Mouse (Mus musculus): ENCODE data around the gene Lrp2. TPM values are rescaled to one million over a fixed set of nuclear protein-coding genes. Genes with fewer than 3 reads are reported as not detected.

Lrp2 gene
- polyA plus RNA-seq, 1 experiment from 2014 or later: 0.22 TPM

DNA sequence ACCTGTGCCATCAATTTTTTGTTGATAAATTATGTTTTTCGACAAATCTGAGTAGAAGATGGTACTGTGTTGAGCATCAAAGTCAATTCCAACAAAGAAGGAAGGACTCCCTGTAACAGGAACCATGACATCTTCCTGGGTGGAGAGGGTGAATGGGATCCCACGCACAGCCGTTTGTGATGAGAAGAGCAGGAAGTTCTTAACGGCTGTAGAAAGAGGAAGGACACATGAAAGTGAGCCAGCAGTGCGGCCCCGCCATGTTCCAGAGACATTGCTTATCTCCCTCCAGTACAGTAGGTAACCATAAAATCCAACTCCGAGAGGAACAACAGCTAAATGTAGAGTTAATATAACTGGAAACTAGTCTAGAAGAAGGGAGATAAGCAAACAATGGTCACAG, 67.6 kb downstream of the Lrp2 start:
- 48% methylated on average over 7 of the region's 7 CpGs for WGBS
- H3K4me2 ChIP-seq: no peak overlapping the region
- no peak for ATAC-seq (replicated peaks; ENCODE audit: low FRiP score)

DNA sequence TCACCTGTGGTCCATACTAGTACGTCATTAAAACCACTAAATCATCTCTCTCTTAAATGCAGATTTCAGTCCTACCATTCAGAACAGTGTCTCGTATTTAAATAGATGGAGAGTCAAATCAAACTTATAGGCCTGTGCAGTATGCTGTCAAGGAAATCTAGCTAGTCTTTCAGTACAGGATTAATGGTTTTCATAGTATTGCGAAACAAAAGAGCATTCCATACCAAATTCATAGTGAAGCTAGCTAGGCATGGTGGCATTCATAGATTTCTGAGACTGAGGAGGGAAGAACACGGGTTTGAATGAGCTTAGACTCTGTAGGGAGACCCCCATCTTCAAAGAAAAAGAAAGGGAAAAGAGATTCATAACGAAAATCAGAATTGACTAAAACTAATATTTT, 74.1 kb downstream of the Lrp2 start:
- no peak for ATAC-seq (replicated peaks; ENCODE audit: low FRiP score)
- no peaks in the 10 kb centered on the region for H3K9me3 ChIP-seq (ENCODE audit: control insufficient read depth, low read length)
- no peak overlapping the region for H3K9ac ChIP-seq (ENCODE audit: low read depth, low read length)
- no peak overlapping the region for H3K4me2 ChIP-seq
- no peaks in the 10 kb centered on the region for H3K36me3 ChIP-seq (ENCODE audit: control insufficient read depth, insufficient read depth, low read length)
- H3K4me3 ChIP-seq (ENCODE audit: low read depth, low read length): no peak overlapping the region
- DNase-seq (ENCODE audit: low spot score): no peak
- H3K27ac ChIP-seq (ENCODE audit: low read depth, low read length): no peak overlapping the region
- 77% methylated on average over 5 of the region's 5 CpGs for WGBS
- no peaks in the 10 kb centered on the region for H3K4me1 ChIP-seq (replicated peaks; ENCODE audit: control insufficient read depth, insufficient read depth, low read length)
- H3K27me3 ChIP-seq (replicated peaks; ENCODE audit: control insufficient read depth, insufficient read depth, low read length): no peaks in the 10 kb centered on the region

More for the DNA sequence above, 67.6 kb downstream of the Lrp2 start:
- no peak overlapping the region for H3K27ac ChIP-seq (ENCODE audit: low read depth, low read length)
- H3K4me3 ChIP-seq (ENCODE audit: low read depth, low read length): no peak overlapping the region
- no peak overlapping the region for H3K9ac ChIP-seq (ENCODE audit: low read depth, low read length)
- H3K9me3 ChIP-seq (ENCODE audit: control insufficient read depth, low read length): no peaks in the 10 kb centered on the region
- no peak for DNase-seq (ENCODE audit: low spot score)
- no peaks in the 10 kb centered on the region for H3K27me3 ChIP-seq (replicated peaks; ENCODE audit: control insufficient read depth, insufficient read depth, low read length)
- H3K4me1 ChIP-seq (replicated peaks; ENCODE audit: control insufficient read depth, insufficient read depth, low read length): no peaks in the 10 kb centered on the region
- no peaks in the 10 kb centered on the region for H3K36me3 ChIP-seq (ENCODE audit: control insufficient read depth, insufficient read depth, low read length)

GRCm38 (mm10) chr2:69500357-69500756, 85.5 kb downstream of the Lrp2 start:
- no peaks in the 10 kb centered on the region for H3K9me3 ChIP-seq (ENCODE audit: control insufficient read depth, low read length)
- H3K4me3 ChIP-seq (ENCODE audit: low read depth, low read length): no peak overlapping the region
- H3K27me3 ChIP-seq (replicated peaks; ENCODE audit: control insufficient read depth, insufficient read depth, low read length): no peaks in the 10 kb centered on the region
- H3K27ac ChIP-seq (ENCODE audit: low read depth, low read length): no peak overlapping the region
- H3K36me3 ChIP-seq (ENCODE audit: control insufficient read depth, insufficient read depth, low read length): no peaks in the 10 kb centered on the region
- H3K9ac ChIP-seq (ENCODE audit: low read depth, low read length): no peak overlapping the region
- H3K4me2 ChIP-seq: no peak overlapping the region
- 82% methylated on average over 9 of the region's 9 CpGs for WGBS
- ATAC-seq (replicated peaks; ENCODE audit: low FRiP score): no peak
- H3K4me1 ChIP-seq (replicated peaks; ENCODE audit: control insufficient read depth, insufficient read depth, low read length): no peaks in the 10 kb centered on the region
- no peak for DNase-seq (ENCODE audit: low spot score)

DNA sequence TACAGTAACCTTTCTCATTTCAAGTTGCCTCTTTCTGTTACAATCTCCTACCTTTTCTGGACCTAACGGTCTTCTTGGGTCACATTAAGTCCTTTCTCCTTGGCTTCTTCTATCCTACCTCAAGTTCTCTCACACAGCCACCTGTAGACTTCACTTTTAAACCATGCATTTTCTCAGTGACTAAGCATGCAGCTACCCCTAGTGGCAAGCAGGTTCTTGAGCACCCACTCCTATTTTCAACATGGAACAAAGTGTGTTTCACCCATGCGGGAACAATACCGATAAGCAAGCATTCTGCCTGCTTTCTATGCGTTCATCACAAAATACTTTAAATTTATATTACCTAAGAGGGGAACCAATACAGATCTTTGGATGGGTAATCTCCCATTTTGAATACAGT, 92.7 kb downstream of the Lrp2 start:
- DNase-seq (ENCODE audit: low spot score): no peak
- no peak overlapping the region for H3K9ac ChIP-seq (ENCODE audit: low read depth, low read length)
- no peak for ATAC-seq (replicated peaks; ENCODE audit: low FRiP score)
- no peaks in the 10 kb centered on the region for H3K4me1 ChIP-seq (replicated peaks; ENCODE audit: control insufficient read depth, insufficient read depth, low read length)
- H3K4me3 ChIP-seq (ENCODE audit: low read depth, low read length): no peak overlapping the region
- H3K9me3 ChIP-seq (ENCODE audit: control insufficient read depth, low read length): no peaks in the 10 kb centered on the region
- 86% methylated on average over 4 of the region's 4 CpGs for WGBS
- no peak overlapping the region for H3K27ac ChIP-seq (ENCODE audit: low read depth, low read length)
- H3K27me3 ChIP-seq (replicated peaks; ENCODE audit: control insufficient read depth, insufficient read depth, low read length): no peaks in the 10 kb centered on the region
- H3K36me3 ChIP-seq (ENCODE audit: control insufficient read depth, insufficient read depth, low read length): no peaks in the 10 kb centered on the region
- no peak overlapping the region for H3K4me2 ChIP-seq

DNA sequence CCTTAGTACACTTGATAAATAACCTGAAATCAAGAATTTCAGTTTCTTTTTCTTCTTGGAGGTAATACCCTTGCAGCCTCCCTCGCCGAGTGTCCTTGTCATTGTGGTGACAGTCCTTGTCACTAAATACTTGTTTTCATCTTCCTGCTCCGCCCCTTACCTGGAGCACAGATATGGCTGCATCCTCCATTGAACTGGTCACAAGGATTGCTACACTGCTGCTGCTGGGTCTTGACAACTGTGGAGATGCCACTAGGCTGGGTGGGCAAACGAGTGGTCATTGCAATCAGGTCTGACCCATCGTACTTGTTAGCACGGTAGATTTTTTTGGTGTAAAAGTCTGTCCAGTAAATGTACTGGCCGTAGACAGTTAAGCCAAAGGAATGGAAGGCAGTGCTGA, 104.9 kb downstream of the Lrp2 start:
- Histone ChIP-seq H3K27ac (ENCODE audit: low read depth, low read length) (no peak overlapping the region), H3K9ac (ENCODE audit: low read depth, low read length) (no peak overlapping the region), H3K27me3 (replicated peaks; ENCODE audit: control insufficient read depth, insufficient read depth, low read length) (no peaks in the 10 kb centered on the region), H3K9me3 (ENCODE audit: control insufficient read depth, low read length) (no peaks in the 10 kb centered on the region), H3K36me3 (ENCODE audit: control insufficient read depth, insufficient read depth, low read length) (no peaks in the 10 kb centered on the region), H3K4me3 (ENCODE audit: low read depth, low read length) (no peak overlapping the region), H3K4me1 (replicated peaks; ENCODE audit: control insufficient read depth, insufficient read depth, low read length) (no peaks in the 10 kb centered on the region), H3K4me2 (no peak overlapping the region)
- 86% methylated on average over 7 of the region's 7 CpGs for WGBS
- ATAC-seq (replicated peaks; ENCODE audit: low FRiP score): no peak
- no peak for DNase-seq (ENCODE audit: low spot score)

GRCm38 (mm10) chr2:69479859-69480258, 106.0 kb downstream of the Lrp2 start:
- 86% methylated on average over 7 of the region's 7 CpGs for WGBS
- no peak overlapping the region for H3K4me3 ChIP-seq (ENCODE audit: low read depth, low read length)
- H3K9ac ChIP-seq (ENCODE audit: low read depth, low read length): no peak overlapping the region
- ATAC-seq (replicated peaks; ENCODE audit: low FRiP score) (no peak), DNase-seq (ENCODE audit: low spot score) (no peak)
- no peak overlapping the region for H3K27ac ChIP-seq (ENCODE audit: low read depth, low read length)
- no peaks in the 10 kb centered on the region for H3K36me3 ChIP-seq (ENCODE audit: control insufficient read depth, insufficient read depth, low read length)
- H3K9me3 ChIP-seq (ENCODE audit: control insufficient read depth, low read length): no peaks in the 10 kb centered on the region
- no peaks in the 10 kb centered on the region for H3K27me3 ChIP-seq (replicated peaks; ENCODE audit: control insufficient read depth, insufficient read depth, low read length)
- H3K4me1 ChIP-seq (replicated peaks; ENCODE audit: control insufficient read depth, insufficient read depth, low read length): no peaks in the 10 kb centered on the region
- H3K4me2 ChIP-seq: no peak overlapping the region

DNA sequence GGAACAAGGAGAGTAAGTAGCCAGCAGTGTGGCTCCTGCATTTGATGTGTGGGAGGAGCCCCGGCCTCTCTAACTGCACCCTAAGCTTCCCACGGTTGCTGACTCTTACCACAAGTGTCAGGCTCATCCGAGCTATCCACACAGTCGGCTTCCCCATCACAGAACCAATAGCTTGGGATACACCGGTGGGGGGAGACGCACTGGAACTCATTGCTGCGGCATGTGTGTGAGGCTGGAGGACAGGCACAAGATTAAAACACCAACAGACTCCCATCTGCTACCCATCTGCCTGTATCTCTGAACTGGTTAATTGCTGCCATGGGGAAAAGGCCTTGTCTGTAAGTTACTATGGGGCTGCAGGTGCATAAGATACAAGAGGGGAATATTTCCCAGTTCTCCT, 109.0 kb downstream of the Lrp2 start:
- no peaks in the 10 kb centered on the region for H3K36me3 ChIP-seq (ENCODE audit: control insufficient read depth, insufficient read depth, low read length)
- no peak overlapping the region for H3K4me3 ChIP-seq (ENCODE audit: low read depth, low read length)
- no peaks in the 10 kb centered on the region for H3K4me1 ChIP-seq (replicated peaks; ENCODE audit: control insufficient read depth, insufficient read depth, low read length)
- 81% methylated on average over 7 of the region's 7 CpGs for WGBS
- no peaks in the 10 kb centered on the region for H3K9me3 ChIP-seq (ENCODE audit: control insufficient read depth, low read length)
- no peak overlapping the region for H3K9ac ChIP-seq (ENCODE audit: low read depth, low read length)
- H3K27me3 ChIP-seq (replicated peaks; ENCODE audit: control insufficient read depth, insufficient read depth, low read length): no peaks in the 10 kb centered on the region
- H3K27ac ChIP-seq (ENCODE audit: low read depth, low read length): no peak overlapping the region
- ATAC-seq (replicated peaks; ENCODE audit: low FRiP score): no peak
- no peak for DNase-seq (ENCODE audit: low spot score)
- no peak overlapping the region for H3K4me2 ChIP-seq

DNA sequence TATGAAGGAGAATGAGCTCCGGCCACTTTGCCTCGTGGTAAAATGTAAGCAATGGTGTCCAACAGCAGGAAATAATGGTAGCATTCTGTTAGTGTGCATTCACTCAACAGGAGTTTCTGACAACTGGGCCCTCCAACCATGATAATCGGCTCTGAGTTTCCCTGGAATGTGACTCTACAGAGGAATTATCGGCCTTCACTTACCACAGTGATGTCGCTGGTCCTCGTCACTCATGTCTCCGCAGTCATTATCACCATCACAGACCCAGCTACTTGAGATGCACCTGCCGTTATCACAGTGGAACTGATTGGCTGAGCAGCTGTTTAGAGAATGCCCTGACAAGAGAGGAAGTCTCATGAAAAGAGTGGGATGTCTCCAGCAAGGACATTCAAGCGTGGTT, 110.7 kb downstream of the Lrp2 start:
- Histone ChIP-seq H3K4me3 (ENCODE audit: low read depth, low read length) (no peak overlapping the region), H3K27me3 (replicated peaks; ENCODE audit: control insufficient read depth, insufficient read depth, low read length) (no peaks in the 10 kb centered on the region)
- no peak for ATAC-seq (replicated peaks; ENCODE audit: low FRiP score)

GRCm38 (mm10) chr2:69471837-69472236, 114.0 kb downstream of the Lrp2 start:
- WGBS: 80% methylated on average over 4 of the region's 4 CpGs
- H3K27ac ChIP-seq (ENCODE audit: low read depth, low read length): no peak overlapping the region
- no peak for ATAC-seq (replicated peaks; ENCODE audit: low FRiP score)

More for the DNA sequence above, 110.7 kb downstream of the Lrp2 start:
- Histone ChIP-seq H3K4me1 (replicated peaks; ENCODE audit: control insufficient read depth, insufficient read depth, low read length) (no peaks in the 10 kb centered on the region), H3K27ac (ENCODE audit: low read depth, low read length) (no peak overlapping the region), H3K4me2 (no peak overlapping the region), H3K9me3 (ENCODE audit: control insufficient read depth, low read length) (no peaks in the 10 kb centered on the region), H3K36me3 (ENCODE audit: control insufficient read depth, insufficient read depth, low read length) (no peaks in the 10 kb centered on the region), H3K9ac (ENCODE audit: low read depth, low read length) (no peak overlapping the region)
- DNase-seq (ENCODE audit: low spot score): no peak
- WGBS: 70% methylated on average over 9 of the region's 9 CpGs

More at GRCm38 (mm10) chr2:69471837-69472236, 114.0 kb downstream of the Lrp2 start:
- Histone ChIP-seq H3K27me3 (replicated peaks; ENCODE audit: control insufficient read depth, insufficient read depth, low read length) (no peaks in the 10 kb centered on the region), H3K4me3 (ENCODE audit: low read depth, low read length) (no peak overlapping the region), H3K36me3 (ENCODE audit: control insufficient read depth, insufficient read depth, low read length) (no peaks in the 10 kb centered on the region), H3K4me2 (no peak overlapping the region), H3K9ac (ENCODE audit: low read depth, low read length) (no peak overlapping the region), H3K4me1 (replicated peaks; ENCODE audit: control insufficient read depth, insufficient read depth, low read length) (no peaks in the 10 kb centered on the region), H3K9me3 (ENCODE audit: control insufficient read depth, low read length) (no peaks in the 10 kb centered on the region)
- no peak for DNase-seq (ENCODE audit: low spot score)
